Mouse (Mus musculus) testis, postnatal 14 days (tissue): ENCODE data around the gene Nfe2l3.
"Not testable (repeated sequence)": the region's sequence is repeated elsewhere in the genome, so short reads cannot be mapped to it uniquely, and the experiment has no call there.

ENCODE experiments used
- DNase-seq: peaks from one replicate; pipeline ENCODE4 v3.0.0; 2021; ENCODE audit warnings: low spot score

Gene Nfe2l3

GRCm38 (mm10) chr6:51452927-51453503 lies 20.5 kb downstream of the Nfe2l3 start:
- no peak for DNase-seq

DNA sequence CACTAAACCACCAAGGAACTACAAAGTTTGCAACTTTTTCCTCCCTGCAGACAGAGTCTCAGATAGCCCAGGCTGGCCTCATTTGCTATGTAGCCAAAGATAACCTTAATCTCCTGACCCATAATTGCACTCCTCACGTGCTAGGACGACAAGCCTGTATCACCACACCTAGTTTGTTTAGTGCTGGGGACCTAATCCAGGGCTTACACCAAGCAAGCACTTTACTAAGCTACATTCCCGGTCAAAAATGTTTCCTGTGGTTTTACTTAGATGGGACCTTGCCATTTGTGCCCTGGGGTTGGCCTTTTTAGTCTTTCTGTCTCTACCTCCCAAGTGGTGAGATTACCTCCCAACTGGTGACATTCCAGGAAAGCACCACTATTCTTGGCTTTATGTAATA lies 22.5 kb downstream of the Nfe2l3 start:
- DNase-seq, result no peak

GRCm38 (mm10) chr6:51456198-51456597 lies 23.7 kb downstream of the Nfe2l3 start:
- no peak for DNase-seq

DNA sequence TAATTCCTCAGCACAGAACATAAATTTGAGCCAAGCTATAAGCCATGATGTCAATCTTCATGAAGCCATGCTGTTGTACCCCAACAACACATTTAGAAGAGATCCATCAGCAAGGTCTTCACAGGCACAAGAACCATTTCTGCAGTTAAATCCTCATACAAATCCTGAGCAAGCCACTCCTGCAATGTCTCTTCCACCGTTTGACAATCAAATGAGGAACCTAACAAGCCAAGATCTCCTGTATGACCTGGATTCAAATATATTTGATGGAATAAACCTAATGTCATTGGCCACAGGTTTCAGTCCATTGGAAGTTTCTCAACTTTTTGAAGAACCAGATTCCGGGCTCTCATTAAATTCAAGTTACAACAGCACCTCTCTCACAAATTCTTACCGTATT lies 24.8 kb downstream of the Nfe2l3 start:
- no peak for DNase-seq

DNA sequence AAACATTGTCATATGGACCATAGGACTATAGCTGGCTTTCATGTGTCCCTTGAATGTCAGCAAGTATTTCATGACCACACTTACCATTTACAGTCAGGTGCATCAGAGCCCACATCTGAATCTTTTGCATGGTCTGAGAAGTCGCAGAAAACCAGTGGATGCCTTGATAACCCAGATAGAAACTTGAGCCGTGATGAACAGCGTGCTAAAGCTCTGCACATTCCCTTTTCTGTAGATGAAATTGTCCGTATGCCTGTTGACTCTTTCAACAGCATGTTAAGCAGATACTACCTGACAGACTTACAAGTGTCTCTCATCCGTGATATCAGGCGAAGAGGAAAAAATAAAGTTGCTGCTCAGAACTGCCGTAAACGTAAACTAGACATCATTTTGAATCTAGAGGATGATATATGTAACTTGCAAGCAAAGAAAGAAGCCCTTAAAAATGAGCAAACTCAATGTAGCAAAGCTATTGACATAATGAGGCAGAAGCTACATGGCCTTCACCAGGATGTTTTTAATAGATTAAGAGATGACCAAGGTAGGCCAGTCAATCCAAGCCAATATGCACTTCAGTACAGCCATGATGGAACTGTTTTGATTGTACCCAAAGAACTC lies 25.4 kb downstream of the Nfe2l3 start:
- DNase-seq, result no peak

DNA sequence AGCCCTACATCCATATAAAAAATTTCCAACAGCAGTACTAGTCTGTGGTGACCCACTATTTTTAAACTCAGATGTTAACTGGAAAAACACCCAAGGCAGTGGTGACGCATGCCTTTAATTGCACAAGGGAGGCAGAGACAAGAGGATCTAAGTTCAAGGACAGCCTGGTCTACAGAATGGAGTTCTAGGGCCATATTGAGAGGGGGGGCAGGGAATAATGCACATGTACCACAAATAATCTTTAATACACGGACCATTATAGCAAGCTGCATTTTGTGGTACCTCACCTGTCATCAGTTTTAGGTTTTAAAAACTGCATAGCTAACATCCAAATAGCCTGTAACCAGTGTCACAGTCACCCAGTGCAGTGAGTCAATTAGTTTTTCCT lies 26.4 kb downstream of the Nfe2l3 start:
- no peak for DNase-seq

DNA sequence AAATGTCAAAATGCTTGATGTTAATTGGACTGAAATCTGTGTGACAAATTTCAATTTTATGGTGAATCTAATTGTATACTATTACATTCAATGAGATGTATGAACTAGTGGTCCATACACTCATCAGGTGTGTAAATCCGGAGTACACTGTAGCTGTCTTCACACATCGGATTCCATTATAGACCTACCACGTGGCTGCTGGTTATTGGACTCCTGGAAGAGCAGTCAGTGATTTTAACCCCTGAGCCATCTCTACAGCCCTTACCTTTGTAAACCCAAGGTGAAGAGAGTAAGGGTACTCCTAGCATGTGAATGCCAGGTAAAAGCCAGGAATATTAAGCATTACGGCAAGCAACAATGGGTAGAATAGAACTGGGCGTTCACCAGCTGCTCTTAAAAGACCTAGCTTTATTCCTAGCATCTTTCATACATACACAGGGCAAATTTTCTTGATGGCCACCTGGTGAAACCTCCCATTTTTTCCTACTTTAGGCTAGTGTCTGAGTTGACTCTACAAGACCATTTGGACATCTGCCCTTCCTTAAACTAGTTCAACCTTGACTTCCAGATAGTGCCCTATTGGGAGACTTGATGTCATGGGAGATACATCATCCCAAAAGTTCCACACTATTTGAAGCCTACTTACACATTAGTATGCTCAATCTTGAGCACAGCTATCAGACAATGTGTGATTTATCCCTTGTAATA lies 27.0 kb downstream of the Nfe2l3 start:
- no peak for DNase-seq

DNA sequence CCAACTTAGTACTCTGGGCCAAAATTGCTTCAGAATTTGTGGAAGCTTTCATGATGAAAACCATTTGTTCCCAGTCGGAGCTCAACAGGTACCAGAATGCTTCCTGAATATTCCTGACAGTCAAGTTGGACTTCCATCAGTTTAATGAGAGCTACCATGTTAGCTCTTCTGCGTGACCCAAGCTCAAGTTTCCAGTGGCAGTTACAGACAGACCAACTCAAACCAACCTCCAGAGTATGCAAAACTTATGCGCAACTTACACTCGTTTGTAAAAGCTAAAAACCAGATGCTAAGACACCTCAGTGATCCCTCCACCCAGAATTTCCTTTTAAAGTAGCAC lies 27.5 kb downstream of the Nfe2l3 start:
- DNase-seq, result no peak

DNA sequence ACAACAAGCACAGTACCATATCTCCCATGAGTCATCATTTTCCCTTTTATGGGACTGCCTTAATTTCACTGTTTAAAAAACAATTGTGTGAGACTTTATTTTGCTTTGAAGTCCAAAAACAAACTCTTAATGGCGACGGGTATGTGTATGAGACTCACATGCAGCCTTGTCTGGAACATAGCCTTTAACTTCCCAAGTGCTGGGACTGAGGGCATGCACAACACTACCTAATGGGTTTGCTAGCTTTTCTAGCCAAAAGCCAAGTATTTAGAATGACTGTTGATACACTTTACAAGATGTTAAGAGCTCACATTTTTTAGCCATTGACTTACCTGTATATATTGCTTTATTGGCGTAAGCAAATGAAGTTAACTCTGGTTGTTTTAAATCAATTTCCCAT lies 27.9 kb downstream of the Nfe2l3 start:
- no peak for DNase-seq

- no peak for DNase-seq
Measured at GRCm38 (mm10) chr6:51467649-51468048, 35.2 kb downstream of the Nfe2l3 start.

- DNase-seq, result peak; percentile 83
Measured at GRCm38 (mm10) chr6:51468891-51469561, 36.6 kb downstream of the Nfe2l3 start.

GRCm38 (mm10) chr6:51469715-51470310 lies 37.3 kb downstream of the Nfe2l3 start, which contains the start of gene Hnrnpa2b1:
Gene Hnrnpa2b1 (minus strand): TSS chr6:51469894.
- peak; percentile 97 for DNase-seq

DNA sequence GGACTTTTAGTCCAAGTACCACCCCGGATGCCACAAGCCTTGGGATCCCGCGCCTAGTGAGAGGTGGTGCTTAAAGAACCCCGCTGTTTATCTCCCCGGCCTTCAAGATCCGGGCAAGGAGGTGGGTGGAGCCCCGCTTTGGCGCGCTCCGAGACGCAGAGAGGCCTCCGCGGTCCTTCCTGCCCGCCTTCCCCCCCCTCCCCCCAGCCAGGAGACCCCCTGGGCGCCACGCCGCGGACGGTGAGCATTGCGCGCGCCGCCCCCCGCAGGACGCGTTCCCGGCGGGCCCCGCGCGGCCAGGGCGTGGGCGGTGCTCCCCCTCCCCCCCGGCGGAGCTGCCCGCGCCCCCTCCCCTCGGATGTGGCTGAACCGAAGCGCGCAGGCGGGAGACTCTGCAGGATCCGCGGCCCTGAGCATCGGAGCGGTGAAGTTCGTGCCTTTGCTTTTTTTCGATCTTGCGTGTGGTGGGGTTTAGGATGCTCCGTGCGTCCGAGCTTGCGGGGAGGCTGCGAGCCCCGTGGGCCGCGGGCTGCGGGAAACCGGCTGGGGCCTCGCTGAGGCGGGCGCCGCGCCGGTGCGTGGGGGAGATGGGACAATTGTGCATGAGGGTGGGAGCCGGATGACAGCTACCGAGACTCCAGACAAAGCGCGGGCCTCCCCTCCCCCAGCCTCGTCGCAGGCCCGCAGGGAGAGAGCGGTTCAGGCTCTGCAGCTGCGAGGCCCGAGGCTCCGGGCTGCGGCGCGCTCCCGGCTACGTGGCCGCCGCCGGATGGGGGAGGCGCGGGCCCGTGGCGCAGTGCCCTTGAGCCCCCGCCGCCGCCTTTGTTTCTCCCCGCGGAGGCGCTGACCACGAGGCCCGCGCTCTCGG lies 38.1 kb downstream of the Nfe2l3 start, which contains the start of gene Cbx3:
TSS of gene Cbx3 (plus strand) at position 50 of the 868 bp plus-strand sequence.
- peak; percentile 91 for DNase-seq

- DNase-seq, result no peak
Measured at GRCm38 (mm10) chr6:51471179-51471505, 38.7 kb downstream of the Nfe2l3 start.

DNA sequence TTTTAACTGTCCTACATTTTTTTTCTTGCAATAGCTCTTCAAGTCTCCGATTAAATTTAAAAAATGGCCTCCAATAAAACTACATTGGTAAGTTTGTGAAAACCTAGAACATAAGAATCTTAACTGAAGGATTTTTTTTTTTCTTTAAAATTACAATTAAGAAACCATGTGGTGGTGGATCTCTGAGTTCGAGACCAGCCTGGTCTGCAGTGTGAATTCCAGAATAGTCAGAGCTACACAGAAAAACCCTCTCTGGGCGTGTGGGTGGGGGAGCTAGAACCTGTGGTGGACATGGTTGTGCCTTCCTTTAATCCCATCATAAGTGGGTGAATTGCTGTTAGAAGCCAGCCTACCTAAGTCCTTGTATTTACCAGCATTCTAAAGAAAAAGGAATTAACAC lies 39.3 kb downstream of the Nfe2l3 start:
- DNase-seq, result no peak

DNA sequence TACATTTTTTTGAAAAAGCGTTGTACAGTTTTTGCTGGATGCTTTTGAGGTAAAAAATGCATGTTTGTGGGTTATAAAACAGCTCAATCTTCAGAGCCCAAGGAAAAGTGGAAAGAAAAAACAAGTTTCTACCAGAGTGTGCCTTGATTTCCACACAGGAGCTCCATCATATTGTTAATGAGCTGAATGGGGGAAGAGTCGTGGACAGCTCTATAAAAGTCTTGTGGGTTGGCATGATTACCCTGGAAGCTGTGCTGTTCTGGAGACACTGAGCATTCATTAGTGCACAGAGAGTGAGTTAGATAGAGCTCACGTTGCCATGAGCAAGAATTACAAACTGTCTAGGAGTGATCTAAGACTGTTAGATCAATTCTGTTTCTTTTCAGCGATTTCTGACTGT lies 39.7 kb downstream of the Nfe2l3 start:
- no peak for DNase-seq

- no peak for DNase-seq
Measured at GRCm38 (mm10) chr6:51479136-51479731, 46.8 kb downstream of the Nfe2l3 start.

DNA sequence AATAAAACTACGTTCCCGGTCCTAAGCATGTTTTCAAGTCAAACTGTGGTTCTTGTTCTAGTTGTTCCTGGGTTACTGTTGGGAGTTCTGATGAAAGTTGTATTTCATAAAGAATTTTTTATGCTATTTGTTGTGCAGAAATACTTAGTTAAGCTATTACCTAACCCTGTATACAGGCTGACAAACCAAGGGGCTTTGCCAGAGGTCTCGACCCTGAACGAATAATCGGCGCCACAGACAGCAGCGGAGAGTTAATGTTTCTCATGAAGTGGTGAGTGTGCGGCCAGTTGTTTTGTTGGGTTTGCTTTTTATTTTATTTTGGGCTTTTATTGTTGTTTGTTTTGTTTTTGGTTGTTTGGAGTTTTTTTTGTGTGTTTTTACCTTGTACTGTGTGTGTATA lies 49.1 kb downstream of the Nfe2l3 start:
- no peak for DNase-seq

DNA sequence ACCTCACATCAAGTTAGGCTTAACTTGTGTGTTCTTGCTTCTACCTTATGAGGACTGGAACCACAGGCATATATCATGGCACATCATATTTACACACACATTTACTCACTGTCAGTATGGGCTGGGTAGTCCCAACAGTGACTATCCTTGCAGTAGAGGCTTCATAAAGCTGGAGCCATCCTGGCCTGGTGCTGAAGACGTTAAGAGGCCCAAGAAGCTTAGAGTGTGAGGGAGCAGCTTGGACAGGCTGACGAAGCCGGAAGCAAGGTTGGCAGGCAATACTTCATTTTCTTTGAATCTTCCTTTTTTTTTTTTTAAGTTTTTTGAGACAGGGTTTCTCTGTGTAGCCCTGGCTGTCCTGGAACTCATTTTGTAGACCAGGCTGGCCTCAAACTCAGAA lies 51.4 kb downstream of the Nfe2l3 start:
- no peak for DNase-seq

- not testable (repeated sequence) for DNase-seq
Measured at GRCm38 (mm10) chr6:51484556-51484955, 52.1 kb downstream of the Nfe2l3 start.

GRCm38 (mm10) chr6:51485646-51486045 lies 53.2 kb downstream of the Nfe2l3 start:
- no peak for DNase-seq
